Mouse (Mus musculus) hindbrain, embryonic 16.5 days (tissue): ENCODE data around the gene Tgfb3. TPM values are rescaled to one million over a fixed set of nuclear protein-coding genes. Genes with fewer than 3 reads are reported as not detected.

Experiments
- ATAC-seq: fragments of 200-750 bp; cut with Nextera tagmentation; 2 replicates; pipeline ENCODE4 v1.8.0; 2017; ENCODE audit warnings: moderate TSS enrichment, moderate library complexity
- H3K27ac ChIP-seq: fragments of 300-500 bp; sonication (generic); 2 replicates; pipeline ENCODE4 v1.5.1; 2014; ENCODE audit warnings: low read depth, mild to moderate bottlenecking, control low read depth, low read length, moderate library complexity
- H3K27me3 ChIP-seq: fragments of 300-500 bp; sonication (generic); replicated peaks from 2 replicates; pipeline ENCODE4 v1.6.1; 2014; ENCODE audit warnings: low read length; ENCODE audit not compliant: control insufficient read depth, insufficient read depth
- H3K36me3 ChIP-seq: fragments of 300-500 bp; sonication (generic); 2 replicates; pipeline ENCODE4 v1.6.1; 2014; ENCODE audit warnings: mild to moderate bottlenecking, low read length, moderate library complexity, mixed read lengths; ENCODE audit not compliant: control insufficient read depth, insufficient read depth
- H3K4me1 ChIP-seq: fragments of 300-500 bp; sonication (generic); 2 replicates; pipeline ENCODE4 v1.6.1; 2014; ENCODE audit warnings: low read depth, low read length; ENCODE audit not compliant: control insufficient read depth, insufficient read depth
- H3K4me2 ChIP-seq: fragments of 300-500 bp; sonication (generic); 2 replicates; pipeline ENCODE4 v1.6.1; 2014; ENCODE audit warnings: mild to moderate bottlenecking, low read length, control low read depth, moderate library complexity
- H3K4me3 ChIP-seq: fragments of 300-500 bp; sonication (generic); 2 replicates; pipeline ENCODE4 v1.5.1; 2014; ENCODE audit warnings: mild to moderate bottlenecking, low read length, control low read depth, moderate library complexity
- H3K9ac ChIP-seq: fragments of 300-500 bp; sonication (generic); 2 replicates; pipeline ENCODE4 v1.6.1; 2014; ENCODE audit warnings: low read depth, mild to moderate bottlenecking, control low read depth, low read length, moderate library complexity
- H3K9me3 ChIP-seq: fragments of 300-500 bp; sonication (generic); 2 replicates; pipeline ENCODE4 v1.6.1; 2014; ENCODE audit warnings: mild to moderate bottlenecking, low read length, moderate library complexity; ENCODE audit not compliant: control insufficient read depth
- WGBS: fragments of 180-500 bp; shearing (Covaris S2); extraction: QIAGEN DNeasy Blood & Tissue Kit; methylation state at CpG from one replicate; pipeline ENCODE4 v1.1.7; 2014; 5-methylcytosine and 5-hydroxymethylcytosine counted together
- polyA plus RNA-seq: library from polyadenylated mRNA; unstranded; fragments of >200 nt; fragmentation: Nextera tagmentation; extraction: Ambion mirVana; gene quantifications from 2 replicates; pipeline ENCODE4 v1.2.1, GENCODE M21; 2015

The Tgfb3 gene
- polyA plus RNA-seq, 1 experiment from 2014 or later: 5.1 TPM

- no peak overlapping the region for H3K4me3 ChIP-seq
- no peaks in the 10 kb centered on the region for H3K9me3 ChIP-seq
- H3K9ac ChIP-seq: no peak overlapping the region
- ATAC-seq: no peak
- no peak overlapping the region for H3K27ac ChIP-seq
- no peaks in the 10 kb centered on the region for H3K36me3 ChIP-seq
- WGBS: 74% methylated on average over 11 of the region's 11 CpGs
- H3K27me3 ChIP-seq: no peaks in the 10 kb centered on the region
- H3K4me1 ChIP-seq: peaks cover 14% of the 10 kb centered on the region
- H3K4me2 ChIP-seq: no peak overlapping the region
Observed at GRCm38 (mm10) chr12:86104297-86104696, 25.5 kb upstream of the Tgfb3 start.

DNA sequence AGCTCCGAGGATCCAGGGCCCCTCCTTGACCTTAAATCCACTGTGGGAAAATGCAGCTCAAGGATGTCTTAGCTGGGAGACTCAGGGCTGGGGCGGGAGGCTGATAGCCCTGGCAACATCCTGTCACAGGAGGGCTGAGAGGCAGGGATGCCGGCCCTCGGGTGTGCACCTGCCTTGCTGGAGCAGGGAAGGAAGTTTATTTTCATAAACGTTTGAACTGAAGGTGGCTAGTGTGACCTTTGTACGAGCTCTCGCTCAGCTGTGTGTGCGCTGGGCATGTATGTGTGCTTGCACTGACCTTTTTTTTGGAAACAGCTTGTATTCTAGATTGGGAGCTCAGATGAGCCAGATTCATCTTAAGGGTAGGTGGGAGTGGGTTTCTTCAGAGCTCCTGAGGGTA lies 25.0 kb upstream of the Tgfb3 start:
- H3K9ac ChIP-seq: no peak overlapping the region

DNA sequence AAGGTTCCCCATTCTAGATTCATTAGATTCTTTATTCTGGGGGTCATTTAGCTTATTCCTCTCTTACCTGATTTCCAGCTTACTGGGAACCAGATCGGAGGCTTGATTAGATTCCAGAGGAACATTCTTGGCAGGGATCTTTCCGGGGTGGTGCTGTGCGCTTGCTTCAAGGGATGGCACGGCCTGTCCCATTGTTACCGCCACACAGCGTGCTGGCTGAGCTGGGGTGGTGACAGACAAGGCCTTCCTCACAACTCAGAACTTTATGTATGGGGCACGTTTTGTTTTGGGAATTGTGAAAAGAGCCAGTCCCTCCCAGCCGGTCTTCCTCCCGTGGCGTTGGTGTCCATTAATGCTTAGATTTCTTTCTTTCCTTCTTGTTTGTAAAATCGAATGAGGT lies 24.6 kb upstream of the Tgfb3 start:
- Histone ChIP-seq H3K4me1 (peaks cover 14% of the 10 kb centered on the region), H3K4me2 (no peak overlapping the region), H3K27me3 (no peaks in the 10 kb centered on the region), H3K27ac (no peak overlapping the region), H3K36me3 (no peaks in the 10 kb centered on the region), H3K9me3 (no peaks in the 10 kb centered on the region), H3K4me3 (no peak overlapping the region), H3K9ac (no peak overlapping the region)
- WGBS: 26% methylated on average over 11 of the region's 11 CpGs
- ATAC-seq: no peak

More for the DNA sequence above, 25.0 kb upstream of the Tgfb3 start:
- H3K27me3 ChIP-seq: no peaks in the 10 kb centered on the region
- no peaks in the 10 kb centered on the region for H3K36me3 ChIP-seq
- WGBS: 44% methylated on average over 8 of the region's 8 CpGs
- 0 out of 2 replicates have a peak, but pooled peaks have one; percentile 12 for ATAC-seq
- H3K4me3 ChIP-seq: no peak overlapping the region
- no peaks in the 10 kb centered on the region for H3K9me3 ChIP-seq
- H3K27ac ChIP-seq: no peak overlapping the region
- H3K4me2 ChIP-seq: no peak overlapping the region
- H3K4me1 ChIP-seq: peaks cover 14% of the 10 kb centered on the region

- Histone ChIP-seq H3K27ac (no peak overlapping the region), H3K4me2 (no peak overlapping the region), H3K36me3 (no peaks in the 10 kb centered on the region), H3K9ac (no peak overlapping the region), H3K4me3 (no peak overlapping the region), H3K9me3 (no peaks in the 10 kb centered on the region), H3K27me3 (no peaks in the 10 kb centered on the region), H3K4me1 (peaks cover 14% of the 10 kb centered on the region)
- 79% methylated on average over 8 of the region's 8 CpGs for WGBS
- no peak for ATAC-seq
Observed at GRCm38 (mm10) chr12:86102686-86103085, 23.8 kb upstream of the Tgfb3 start.

DNA sequence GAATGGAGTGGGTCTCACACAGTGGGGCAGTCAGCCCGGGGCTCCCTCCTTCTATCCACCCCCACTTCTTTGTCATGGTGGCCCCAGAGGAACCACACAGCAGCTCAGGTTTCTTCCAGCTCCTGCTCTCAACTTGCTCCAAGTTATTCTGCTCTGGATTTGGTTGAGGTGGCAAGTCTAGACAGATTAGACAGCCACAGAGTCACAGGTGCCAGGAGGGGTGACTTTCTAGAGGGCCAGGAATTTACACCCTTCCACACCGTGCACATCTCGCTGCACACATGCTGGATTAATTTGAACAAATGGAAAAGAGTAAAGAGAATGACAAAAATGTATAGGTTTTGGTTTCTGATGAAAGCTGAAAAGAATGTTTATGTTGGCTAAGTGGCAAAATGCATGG lies 21.9 kb upstream of the Tgfb3 start:
- no peak for ATAC-seq
- Histone ChIP-seq H3K4me3 (no peak overlapping the region), H3K27ac (no peak overlapping the region), H3K36me3 (no peaks in the 10 kb centered on the region), H3K27me3 (no peaks in the 10 kb centered on the region), H3K4me2 (no peak overlapping the region), H3K4me1 (peaks cover 14% of the 10 kb centered on the region), H3K9ac (no peak overlapping the region), H3K9me3 (no peaks in the 10 kb centered on the region)
- 89% methylated on average over 3 of the region's 3 CpGs for WGBS

DNA sequence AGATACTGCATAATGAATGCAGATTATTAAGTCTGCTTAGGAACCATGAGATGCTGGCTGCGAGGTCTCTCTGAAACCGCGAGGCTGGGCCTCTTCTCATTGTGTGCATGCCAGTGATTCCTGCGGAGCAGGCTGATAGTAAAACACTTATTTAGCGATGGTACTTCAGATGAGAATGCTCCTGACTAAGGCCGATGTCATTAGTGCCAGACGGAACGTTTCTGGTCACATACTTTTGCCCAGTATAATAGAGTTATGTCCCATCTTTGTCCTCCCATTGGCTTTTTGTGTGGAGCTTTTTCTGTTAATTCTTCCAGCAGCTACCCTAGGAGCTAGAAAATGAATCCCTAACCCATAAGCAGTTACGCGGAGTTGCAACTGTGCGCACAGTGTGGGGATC lies 18.9 kb upstream of the Tgfb3 start:
- no peak overlapping the region for H3K4me3 ChIP-seq
- no peak for ATAC-seq
- H3K9ac ChIP-seq: no peak overlapping the region
- H3K27me3 ChIP-seq: no peaks in the 10 kb centered on the region
- H3K36me3 ChIP-seq: no peaks in the 10 kb centered on the region
- WGBS: 66% methylated on average over 11 of the region's 11 CpGs
- no peaks in the 10 kb centered on the region for H3K9me3 ChIP-seq
- no peak overlapping the region for H3K27ac ChIP-seq
- H3K4me2 ChIP-seq: no peak overlapping the region
- H3K4me1 ChIP-seq: no peaks in the 10 kb centered on the region

GRCm38 (mm10) chr12:86095806-86096205 lies 17.0 kb upstream of the Tgfb3 start:
- Histone ChIP-seq H3K9me3 (no peaks in the 10 kb centered on the region), H3K27ac (no peak overlapping the region), H3K4me1 (no peaks in the 10 kb centered on the region), H3K27me3 (no peaks in the 10 kb centered on the region), H3K9ac (no peak overlapping the region), H3K4me3 (no peak overlapping the region), H3K4me2 (no peak overlapping the region), H3K36me3 (no peaks in the 10 kb centered on the region)
- WGBS: 92% methylated on average over 4 of the region's 4 CpGs
- ATAC-seq: no peak

DNA sequence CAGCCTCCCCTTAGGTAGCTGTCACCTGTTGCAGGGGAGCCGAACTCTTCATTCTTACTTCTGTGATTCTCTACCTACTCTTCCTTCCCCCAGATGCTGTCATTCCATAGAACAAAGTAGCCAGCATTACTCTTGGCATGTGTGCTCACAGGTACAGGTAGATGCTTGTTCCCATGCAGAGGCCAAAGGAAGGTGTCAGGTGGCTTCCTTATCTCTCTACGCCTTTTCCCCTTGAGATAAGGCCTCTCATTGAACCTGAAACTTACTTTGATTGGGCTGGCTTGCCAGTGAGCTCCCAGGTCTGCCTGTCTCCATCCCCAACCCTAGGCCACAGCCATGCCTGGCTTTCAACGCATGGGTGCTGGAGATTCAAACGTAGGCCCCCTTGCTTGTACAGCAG lies 15.2 kb upstream of the Tgfb3 start:
- no peak for ATAC-seq
- H3K27ac ChIP-seq: no peak overlapping the region
- 94% methylated on average over 4 of the region's 4 CpGs for WGBS

GRCm38 (mm10) chr12:86091601-86092132 lies 12.8 kb upstream of the Tgfb3 start:
- ATAC-seq: no peak
- Histone ChIP-seq H3K4me2 (no peak overlapping the region), H3K27me3 (no peaks in the 10 kb centered on the region), H3K36me3 (0 out of 2 replicates have a peak, but pooled peaks cover 5% of the 10 kb centered on the region), H3K4me3 (no peak overlapping the region), H3K9me3 (no peaks in the 10 kb centered on the region), H3K9ac (no peak overlapping the region), H3K27ac (no peak overlapping the region), H3K4me1 (no peaks in the 10 kb centered on the region)
- WGBS: 51% methylated on average over 18 of the region's 18 CpGs

More for the DNA sequence above, 15.2 kb upstream of the Tgfb3 start:
- no peaks in the 10 kb centered on the region for H3K9me3 ChIP-seq
- H3K9ac ChIP-seq: no peak overlapping the region
- H3K27me3 ChIP-seq: no peaks in the 10 kb centered on the region
- no peak overlapping the region for H3K4me3 ChIP-seq
- 0 out of 2 replicates have a peak, but pooled peaks cover 2% of the 10 kb centered on the region for H3K36me3 ChIP-seq
- no peaks in the 10 kb centered on the region for H3K4me1 ChIP-seq
- no peak overlapping the region for H3K4me2 ChIP-seq

DNA sequence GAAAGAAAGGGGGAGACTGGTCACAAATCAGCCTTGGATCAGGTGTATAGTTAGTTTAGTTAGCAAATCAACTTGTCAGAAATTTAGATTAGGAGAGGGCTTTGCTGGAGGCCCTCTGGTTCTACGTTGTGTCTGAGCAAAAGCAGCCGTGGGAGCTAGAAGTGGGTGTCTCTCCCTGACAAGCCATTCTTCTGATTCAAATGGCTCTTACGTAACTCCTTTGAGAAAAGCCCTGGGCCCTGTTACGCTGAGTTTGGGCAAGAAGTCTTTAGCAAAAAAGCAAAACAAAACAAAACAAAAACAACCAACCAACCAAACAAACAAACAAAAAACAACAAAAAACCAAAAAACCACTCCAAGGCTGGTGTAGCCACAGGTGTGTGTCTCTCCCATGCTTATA lies 11.9 kb upstream of the Tgfb3 start:
- Histone ChIP-seq H3K9me3 (no peaks in the 10 kb centered on the region), H3K27ac (no peak overlapping the region), H3K4me2 (no peak overlapping the region), H3K9ac (no peak overlapping the region), H3K4me3 (no peak overlapping the region), H3K36me3 (0 out of 2 replicates have a peak, but pooled peaks cover 5% of the 10 kb centered on the region), H3K27me3 (no peaks in the 10 kb centered on the region), H3K4me1 (no peaks in the 10 kb centered on the region)
- no peak for ATAC-seq
- 73% methylated on average over 4 of the region's 4 CpGs for WGBS
